Mouse (Mus musculus) bone marrow macrophage, adult 2 months (primary cell): ENCODE results near the gene Sntb2.

Experiments
- CTCF ChIP-seq: IDR thresholded peaks from 2 replicates; pipeline ENCODE4 v1.5.1; 2012; ENCODE audit warnings: low read depth, mild to moderate bottlenecking, low read length, moderate library complexity
- POLR2A ChIP-seq: IDR thresholded peaks from 2 replicates; pipeline ENCODE4 v1.6.1; 2012; ENCODE audit warnings: mild to moderate bottlenecking, low read depth, low read length, borderline replicate concordance

GRCm38 (mm10) chr8:107031577-107032090 is 96.1 kb downstream of the Sntb2 start:
- TF ChIP-seq CTCF (no peak), POLR2A (no peak)
